Mouse (Mus musculus): Measurements from ENCODE around the gene Dnajb12. TPM values are rescaled to one million over a fixed set of nuclear protein-coding genes. Genes with fewer than 3 reads are reported as not detected.

The Dnajb12 gene
- polyA plus RNA-seq, 1 experiment from 2014 or later = 18.0 TPM

Other genes with a start within 250 kb of the Dnajb12 start
- gene Micu1, start 177.1 kb upstream of the Dnajb12 start, polyA plus RNA-seq (2015; fragmentation: Nextera tagmentation; extraction: Ambion mirVana) = 75.1 and 76.3 TPM in 2 replicates
- gene Ddit4, start 72.3 kb downstream of the Dnajb12 start, polyA plus RNA-seq (2015; fragmentation: Nextera tagmentation; extraction: Ambion mirVana) = 52.6 and 59.4 TPM in 2 replicates
- 47.4 and 48.7 TPM in 2 replicates for gene Ascc1, start 123.2 kb downstream of the Dnajb12 start, polyA plus RNA-seq (2015; fragmentation: Nextera tagmentation; extraction: Ambion mirVana)
- gene Anapc16, start 123.6 kb downstream of the Dnajb12 start, polyA plus RNA-seq (2015; fragmentation: Nextera tagmentation; extraction: Ambion mirVana) = 106 and 109 TPM in 2 replicates
- gene Spock2, start 226.7 kb downstream of the Dnajb12 start, polyA plus RNA-seq (2015; fragmentation: Nextera tagmentation; extraction: Ambion mirVana) = 106 and 113 TPM in 2 replicates